Mouse (Mus musculus) mouse embryonic stem cell (cell line): ENCODE data around the gene Pdk2.
"Not testable (repeated sequence)": the region's sequence is repeated elsewhere in the genome, so short reads cannot be mapped to it uniquely, and the experiment has no call there.

ENCODE experiments used
- in situ Hi-C, 2 experiments: fragments of 300-500 bp; cut with MboI; formaldehyde crosslinking; loops; 1 replicate in 1 of 2; 3 replicates in 1 of 2; pipeline ENCODE4 v1.14.3; 2019 to 2020; ENCODE audit warnings: low sequenced_read_pairs in 2 of 2, low pct_unique_long_range_greater_than_20kb in 1 of 2, mixed read lengths in 1 of 2; ENCODE audit not compliant: unreplicated experiment in 1 of 2

Pdk2 gene

GRCm38 (mm10) chr11:95037306-95037705 is 3.8 kb downstream of the Pdk2 start:
- in situ Hi-C loops = no loop called here

- in situ Hi-C loops = no loop called here
These were observed 4.6 kb downstream of the Pdk2 start for GRCm38 (mm10) chr11:95036521-95036920.

- in situ Hi-C loops = no loop called here
These were observed 6.3 kb downstream of the Pdk2 start for GRCm38 (mm10) chr11:95034902-95035301.

- in situ Hi-C loops = no loop called here
These were observed 7.5 kb downstream of the Pdk2 start for GRCm38 (mm10) chr11:95033617-95034016.

- in situ Hi-C loops = no loop called here
These were observed 8.2 kb downstream of the Pdk2 start for GRCm38 (mm10) chr11:95032945-95033344.

GRCm38 (mm10) chr11:95027850-95028470 is 13.2 kb downstream of the Pdk2 start:
- in situ Hi-C loops = no loop called here

GRCm38 (mm10) chr11:95026849-95027248 is 14.3 kb downstream of the Pdk2 start:
- in situ Hi-C loops = no loop called here

GRCm38 (mm10) chr11:95026090-95026542 is 15.0 kb downstream of the Pdk2 start:
- in situ Hi-C loops = no loop called here

GRCm38 (mm10) chr11:95025227-95026012 is 15.7 kb downstream of the Pdk2 start:
- in situ Hi-C loops = no loop called here

- in situ Hi-C loops = no loop called here
These were observed 16.5 kb downstream of the Pdk2 start for GRCm38 (mm10) chr11:95024439-95025184.

GRCm38 (mm10) chr11:95023481-95023880 is 17.7 kb downstream of the Pdk2 start:
- in situ Hi-C loops = no loop called here

- in situ Hi-C loops = no loop called here
These were observed 18.7 kb downstream of the Pdk2 start for GRCm38 (mm10) chr11:95022237-95022992.

GRCm38 (mm10) chr11:95015484-95015883 is 25.7 kb downstream of the Pdk2 start:
- in situ Hi-C loops = no loop called here

- in situ Hi-C loops = no loop called here
These were observed 28.7 kb downstream of the Pdk2 start for GRCm38 (mm10) chr11:95012487-95012886.

- in situ Hi-C loops = no loop called here
These were observed 29.1 kb downstream of the Pdk2 start for GRCm38 (mm10) chr11:95012075-95012474.

GRCm38 (mm10) chr11:95011416-95011815 is 29.7 kb downstream of the Pdk2 start:
- in situ Hi-C loops = no loop called here

GRCm38 (mm10) chr11:95010841-95011403 is 30.2 kb downstream of the Pdk2 start:
- in situ Hi-C loops = not testable (repeated sequence)

GRCm38 (mm10) chr11:95010141-95010739 is 30.9 kb downstream of the Pdk2 start:
- in situ Hi-C loops = no loop called here
